Mouse (Mus musculus) spleen, adult 2 months (tissue): ENCODE measurements around the gene Trip10.

Experiments used
- CTCF ChIP-seq: fragments of 200-500 bp; IDR thresholded peaks from 2 replicates; pipeline ENCODE4 v1.5.1; 2011; ENCODE audit warnings: mild to moderate bottlenecking, inconsistent platforms; ENCODE audit not compliant: insufficient read depth, insufficient read length, insufficient replicate concordance; ENCODE audit errors: extremely low read depth
- POLR2A ChIP-seq: fragments of 200-500 bp; IDR thresholded peaks from 2 replicates; pipeline ENCODE4 v1.6.1; 2011; ENCODE audit warnings: low read depth, low read length, inconsistent platforms

DNA sequence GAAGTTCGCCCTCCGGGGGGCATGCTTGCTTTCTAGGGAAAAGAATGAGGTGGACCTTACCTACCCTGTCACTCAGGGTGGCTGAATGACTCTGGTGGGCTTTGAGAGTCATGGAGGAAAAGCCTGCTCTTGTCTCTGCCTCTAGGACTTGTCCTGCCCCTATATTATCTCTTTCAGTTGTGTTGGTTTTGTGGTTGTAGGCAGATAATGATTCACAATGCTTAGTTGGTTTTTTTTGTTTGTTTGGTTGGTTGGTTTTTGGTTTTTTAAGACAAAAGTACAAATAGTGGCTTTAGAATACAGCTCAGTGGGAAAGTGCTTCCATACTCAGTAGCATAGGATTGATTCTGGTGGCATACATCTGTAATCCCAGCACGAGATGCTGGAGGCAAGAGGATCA is 20.4 kb upstream of the Trip10 start:
- no peak for TF ChIP-seq CTCF
- TF ChIP-seq POLR2A: no peak
